Mouse (Mus musculus) testis, postnatal 10 days (tissue): ENCODE results near the gene Rbm47.

Experiments
- DNase-seq: peaks from one replicate; pipeline ENCODE4 v3.0.0; 2021; ENCODE audit warnings: low spot score

The Rbm47 gene

DNA sequence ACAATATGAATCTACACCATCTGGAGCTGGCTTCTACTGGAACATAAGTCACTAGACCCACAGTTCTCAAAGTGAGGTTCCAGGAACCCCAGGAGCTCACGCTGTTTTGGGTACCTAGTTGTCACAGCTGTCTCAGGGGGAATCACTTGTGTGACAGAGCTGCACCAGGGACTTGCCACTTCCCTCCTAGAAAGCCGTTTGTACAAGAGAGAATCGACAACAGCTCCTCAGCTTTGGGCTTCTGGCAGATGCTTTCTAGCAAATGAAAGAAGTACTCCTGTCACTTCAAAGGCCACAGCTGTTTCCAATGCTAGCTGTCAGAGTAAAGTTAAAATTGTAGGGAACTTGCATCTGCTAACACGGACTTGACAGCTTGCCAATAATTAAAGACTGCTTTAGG, 87.4 kb downstream of the Rbm47 start:
- no peak for DNase-seq

DNA sequence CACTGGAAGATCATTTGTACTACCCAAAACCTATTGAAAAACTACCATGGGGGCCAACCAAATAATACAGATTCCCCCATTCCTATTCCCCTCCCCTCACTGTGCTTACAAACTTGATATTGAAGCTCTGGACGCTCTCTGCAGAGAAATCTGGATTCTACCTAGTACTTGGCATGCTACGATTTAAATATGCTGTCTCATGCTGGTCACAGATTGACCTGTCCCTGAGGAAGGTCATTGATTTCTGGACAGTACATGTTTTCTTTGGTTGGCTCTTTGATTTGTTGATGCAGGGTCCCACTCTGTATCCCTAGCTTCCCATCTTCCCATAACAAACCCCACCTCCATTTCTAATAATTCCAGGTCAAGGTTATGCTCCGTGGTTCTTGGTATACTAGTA, 88.4 kb downstream of the Rbm47 start:
- no peak for DNase-seq

DNA sequence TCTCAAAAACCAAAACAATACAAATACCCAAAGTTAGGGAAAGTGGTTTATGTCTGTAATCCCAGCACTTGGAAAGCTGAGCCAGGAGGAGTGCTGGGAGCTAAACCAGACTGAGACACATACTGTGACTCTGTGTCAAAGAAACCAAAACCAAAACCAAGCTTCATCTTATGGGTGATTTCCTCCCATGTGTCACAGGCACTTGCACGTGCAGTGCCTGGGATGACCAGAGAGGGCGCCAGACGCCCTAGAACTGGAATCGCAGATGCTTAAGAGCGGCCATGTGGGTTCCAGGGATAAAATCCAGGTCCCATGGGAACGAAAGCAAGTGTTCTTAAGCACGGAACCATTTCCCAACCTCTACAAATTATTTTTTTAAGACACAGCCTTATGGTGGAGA, 89.6 kb downstream of the Rbm47 start:
- DNase-seq, result peak; percentile 82

DNA sequence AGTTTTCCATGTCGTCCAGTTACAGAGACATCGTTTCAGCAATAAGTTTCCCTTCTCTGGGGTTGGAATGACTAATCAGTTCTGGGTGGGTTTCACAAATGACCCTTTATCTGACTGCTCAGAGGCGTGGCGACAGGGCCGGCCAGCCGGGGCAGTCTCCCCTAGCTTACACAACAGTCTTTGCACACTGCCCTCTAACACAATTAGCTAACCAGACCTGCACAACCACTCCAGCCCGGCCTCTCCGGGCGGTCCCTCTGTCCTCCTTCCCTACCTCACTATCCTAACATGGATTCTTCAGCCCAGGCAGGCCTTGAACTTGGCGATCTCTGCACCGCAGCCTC, 90.7 kb downstream of the Rbm47 start:
- no peak for DNase-seq

DNA sequence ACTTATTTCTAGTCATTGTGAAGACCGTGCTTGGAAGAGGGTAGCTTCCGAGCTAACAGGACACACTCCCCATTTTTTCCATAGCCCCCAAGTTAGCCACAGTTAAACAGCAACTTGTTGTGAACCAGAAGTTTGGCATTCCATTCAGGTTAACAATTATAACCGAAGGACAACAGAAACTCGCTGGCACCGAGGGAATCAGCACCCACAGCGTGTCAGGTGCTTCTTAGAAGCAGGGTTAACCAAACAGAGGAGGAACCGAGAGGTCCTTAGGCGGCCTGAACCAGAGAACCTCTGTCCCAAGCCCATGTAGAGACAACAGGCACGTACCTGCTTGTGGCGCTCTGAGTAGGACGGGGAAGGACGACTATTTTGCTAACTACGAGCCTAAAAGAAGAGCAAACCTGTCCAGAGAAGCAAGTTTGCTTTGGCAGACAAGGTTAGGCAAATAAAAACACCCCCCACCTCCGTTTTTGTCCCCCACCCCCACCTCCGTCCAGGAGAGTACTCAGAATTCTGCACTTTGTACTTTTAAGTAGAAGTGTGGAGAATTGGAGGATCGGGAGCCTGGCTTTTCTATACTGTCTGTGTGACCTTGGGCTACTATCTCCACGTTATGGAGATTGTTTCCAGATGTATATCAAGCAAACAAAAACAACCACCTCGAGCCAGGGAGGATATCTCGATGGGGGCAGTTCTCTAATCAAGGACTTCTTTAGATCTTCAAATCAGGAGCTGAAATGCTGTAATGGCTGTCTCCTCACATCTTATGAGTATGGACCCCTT, 91.3 kb downstream of the Rbm47 start:
- DNase-seq, result no peak

DNA sequence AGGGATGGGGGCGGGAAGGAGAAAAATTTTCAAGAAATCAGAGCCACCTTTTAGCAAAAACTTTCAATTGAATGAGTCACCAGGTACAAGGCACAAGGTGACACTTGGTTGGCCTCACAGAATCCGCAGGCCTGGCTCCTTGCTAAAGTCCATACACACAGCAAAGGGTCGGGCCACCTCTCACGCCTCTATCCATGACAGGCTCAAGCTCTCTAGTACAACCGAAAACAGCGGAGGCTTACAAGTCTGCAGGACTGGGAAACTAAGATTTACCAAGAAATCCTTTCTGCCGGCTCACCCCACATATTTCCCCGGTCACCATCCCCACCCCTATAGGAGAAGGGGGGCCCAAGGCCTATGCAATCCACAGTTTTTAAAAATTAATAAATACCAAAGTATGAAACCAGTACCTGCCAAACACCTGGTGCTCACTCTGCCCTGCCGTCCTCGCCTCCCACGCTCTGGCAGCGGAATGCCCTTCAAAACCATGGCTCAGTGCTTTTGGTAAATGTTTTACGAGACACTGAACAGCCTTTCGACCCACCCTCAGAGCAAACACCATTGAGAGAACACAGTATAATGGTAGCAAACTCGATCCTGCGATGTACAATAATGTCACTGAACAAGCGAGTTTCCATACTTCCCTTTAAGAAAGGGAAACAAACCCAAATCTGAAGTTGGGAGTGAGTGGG, 92.2 kb downstream of the Rbm47 start:
- DNase-seq, result no peak

DNA sequence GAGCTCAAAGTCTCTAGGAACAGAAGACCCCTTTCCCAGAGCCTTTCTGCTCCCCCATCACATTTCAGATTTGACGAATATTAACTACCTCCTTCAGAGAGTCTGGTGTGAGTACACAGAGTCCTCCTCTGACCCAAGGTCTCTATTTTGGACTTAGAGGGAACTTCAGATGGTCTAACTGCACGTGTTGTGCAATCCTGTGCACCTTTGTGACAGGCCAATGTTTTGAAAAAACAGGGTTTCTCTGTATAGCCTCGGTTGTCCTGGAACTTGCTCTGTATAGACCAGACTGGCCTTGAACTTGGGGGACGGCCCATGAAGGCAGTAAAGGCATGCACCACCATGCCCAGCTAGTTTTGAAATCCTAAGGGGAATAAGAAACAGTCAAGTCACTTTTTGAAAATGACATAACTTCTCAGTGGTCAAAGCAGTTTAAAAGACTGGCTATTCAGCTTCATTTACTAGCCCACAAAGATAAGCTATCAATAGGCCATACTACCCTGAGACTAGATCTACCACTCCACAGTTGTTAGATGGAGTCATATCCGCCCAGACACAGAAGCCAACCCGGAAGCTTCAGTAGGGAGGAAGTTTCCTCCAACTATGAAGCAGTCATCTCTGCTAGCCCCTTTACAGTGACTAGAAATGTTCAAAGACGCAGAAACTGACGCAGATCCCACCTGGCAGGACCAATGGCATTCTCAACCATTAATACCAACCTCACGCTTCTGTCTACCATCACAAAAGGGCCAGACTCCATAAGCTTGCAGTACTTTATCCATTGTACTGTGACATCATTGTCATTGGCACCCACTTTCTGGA, 93.3 kb downstream of the Rbm47 start:
- DNase-seq, result no peak

DNA sequence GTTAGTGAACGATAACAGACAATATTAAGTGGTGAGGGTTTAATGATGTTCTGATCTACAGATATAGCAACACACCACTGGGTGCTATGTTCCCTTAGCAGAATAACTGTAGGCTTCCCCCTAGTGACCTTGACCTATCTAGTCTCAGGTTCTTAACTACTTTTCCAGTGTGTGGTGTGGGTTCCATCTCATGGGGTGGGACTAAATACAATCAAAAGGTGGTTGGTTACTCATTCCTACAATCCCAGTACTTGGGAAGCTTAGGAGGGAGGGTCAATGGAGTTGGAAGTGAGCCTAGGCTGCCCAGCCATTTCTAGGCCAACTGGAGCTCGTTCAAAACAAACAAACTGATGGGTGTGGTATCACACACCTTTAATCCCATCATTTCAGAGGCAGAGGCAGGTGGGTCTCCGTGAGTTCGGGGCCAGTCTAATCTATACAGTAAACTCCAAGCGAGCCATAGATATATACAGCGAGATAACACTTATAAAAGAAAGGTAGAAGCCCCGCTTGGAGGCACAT, 94.4 kb downstream of the Rbm47 start:
- no peak for DNase-seq

DNA sequence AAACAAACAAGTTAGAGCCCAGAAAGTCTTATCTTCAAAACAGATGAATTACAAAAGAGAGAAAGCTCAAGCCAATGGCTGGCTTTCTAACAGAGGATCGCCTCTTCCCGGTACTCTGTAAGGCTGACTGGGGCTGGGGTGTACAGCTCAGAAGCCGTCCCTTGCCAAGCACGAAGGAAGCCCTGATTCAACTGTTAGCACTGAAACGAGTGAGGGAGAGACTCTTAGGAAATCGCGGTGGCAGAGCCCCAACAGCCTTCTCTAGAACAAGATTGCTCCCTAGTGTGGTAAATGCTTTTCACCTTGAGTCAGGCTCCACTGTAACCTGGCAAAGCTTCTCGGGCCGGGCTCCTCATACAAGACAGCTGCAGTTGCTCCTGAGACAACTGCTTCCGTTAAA, 95.5 kb downstream of the Rbm47 start:
- DNase-seq, result peak; percentile 54

DNA sequence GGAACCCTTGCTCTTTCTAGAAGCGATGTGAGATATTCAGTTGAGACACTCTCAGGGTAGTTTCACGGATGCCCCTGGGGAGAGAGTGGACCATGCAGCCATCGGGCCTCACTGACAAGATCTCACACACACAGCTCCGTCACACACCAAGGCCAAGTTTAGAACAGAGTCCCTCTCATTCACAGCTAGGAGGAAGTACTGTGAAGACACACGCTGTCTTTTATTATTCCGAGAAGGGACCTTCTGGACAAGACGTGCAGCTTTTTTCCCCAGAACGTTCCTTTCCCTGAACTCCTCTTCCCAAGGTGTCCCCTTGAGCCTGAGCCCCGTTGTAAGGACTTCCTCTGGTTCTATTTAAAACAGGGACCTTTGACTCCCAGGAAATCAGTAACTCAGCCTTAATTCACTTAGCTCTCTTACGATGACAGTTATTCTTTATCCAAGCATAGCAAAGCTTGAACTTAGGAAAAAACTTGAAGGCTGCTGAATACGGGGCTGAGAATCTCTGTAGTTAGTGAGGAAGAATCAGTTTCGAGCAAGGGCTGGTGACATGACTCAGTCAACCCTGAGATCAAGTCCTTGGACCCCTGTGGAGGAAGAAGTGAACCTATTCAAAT, 96.1 kb downstream of the Rbm47 start:
- DNase-seq, result no peak

DNA sequence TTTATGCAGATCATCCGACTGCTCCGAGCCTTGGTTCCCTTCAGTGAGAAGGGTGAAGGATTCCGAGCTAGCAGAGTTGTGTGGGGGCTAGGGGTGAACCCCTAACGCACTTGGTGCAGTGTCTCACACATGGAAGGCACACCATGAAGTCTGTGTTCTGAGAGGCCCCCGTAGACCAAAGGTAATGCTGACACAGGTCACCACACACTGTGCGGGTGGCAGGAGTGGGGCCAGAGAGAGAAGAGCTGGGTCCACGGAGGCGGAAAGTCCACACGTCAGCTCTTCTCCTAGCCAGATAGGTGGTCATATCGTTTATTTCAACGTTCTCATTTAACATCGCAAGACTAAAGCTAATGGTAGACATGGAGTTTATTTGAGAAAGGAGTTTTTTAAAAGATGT, 97.0 kb downstream of the Rbm47 start:
- DNase-seq, result no peak

DNA sequence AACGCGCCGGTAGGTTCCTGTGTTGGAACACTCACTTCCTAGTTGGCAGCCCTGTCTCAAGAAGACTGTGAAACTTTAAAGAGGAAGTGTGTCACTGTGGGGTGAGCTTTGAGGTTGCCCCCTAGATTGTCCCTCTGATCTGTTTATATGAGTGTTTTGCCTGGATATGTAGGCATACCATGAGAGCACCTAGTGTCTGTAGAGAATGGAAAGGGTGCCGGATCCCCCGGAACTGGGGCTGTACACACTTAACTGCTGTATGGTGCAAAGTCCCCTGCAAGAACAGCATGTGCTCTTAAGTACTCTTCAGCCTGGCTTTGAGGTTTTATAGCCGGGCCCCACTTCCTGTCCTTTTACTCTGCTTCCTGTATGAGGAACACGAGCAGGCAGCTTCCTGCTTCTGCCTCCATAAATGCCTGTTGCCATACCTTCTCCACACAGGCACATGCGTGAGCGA, 97.9 kb downstream of the Rbm47 start:
- no peak for DNase-seq

DNA sequence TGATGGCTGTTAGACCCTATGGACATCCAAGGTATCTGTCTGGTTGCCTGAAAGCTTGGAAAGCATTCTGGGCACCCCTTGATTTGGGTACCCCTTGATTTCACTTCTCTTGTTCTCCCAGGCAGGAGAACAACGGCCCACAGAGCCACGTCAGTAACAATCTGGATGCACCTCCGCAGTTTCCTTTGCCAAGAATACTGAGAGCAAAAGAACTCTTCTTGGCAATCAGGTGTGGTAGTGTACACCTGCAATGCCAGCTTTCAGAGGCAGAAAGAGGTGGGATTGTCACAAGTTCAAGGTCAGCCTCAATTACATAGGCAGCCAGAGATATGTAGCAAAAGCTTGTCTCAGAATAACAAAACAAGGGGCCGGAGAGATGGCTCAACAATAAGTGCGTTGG, 98.7 kb downstream of the Rbm47 start:
- DNase-seq, result no peak

DNA sequence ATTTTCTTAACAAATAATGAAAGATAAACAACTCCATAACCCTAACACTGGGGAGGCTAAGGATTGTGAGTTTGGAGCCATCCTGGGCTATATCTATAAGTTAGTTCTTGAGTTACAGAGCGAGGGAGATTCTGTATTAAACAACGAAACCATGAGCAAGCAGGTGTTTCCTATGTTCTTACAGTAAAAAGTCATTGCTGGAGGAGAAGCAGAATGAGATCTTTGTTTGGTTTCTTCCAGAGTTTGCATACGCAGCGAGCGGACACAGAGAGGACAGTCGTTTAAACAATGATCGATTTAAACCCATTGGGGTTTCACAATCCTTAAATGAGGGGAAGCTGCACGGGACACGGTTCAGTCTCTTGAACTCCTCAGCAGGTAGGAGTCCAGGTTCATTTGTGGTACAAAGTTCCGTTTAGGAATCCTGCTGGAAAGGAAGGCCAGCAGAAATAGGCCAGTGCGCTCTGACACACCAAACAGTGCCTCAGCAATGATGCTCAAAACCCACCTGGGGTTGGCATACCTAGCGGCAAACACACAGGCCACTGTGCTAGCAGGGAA, 99.2 kb downstream of the Rbm47 start:
- DNase-seq, result no peak

DNA sequence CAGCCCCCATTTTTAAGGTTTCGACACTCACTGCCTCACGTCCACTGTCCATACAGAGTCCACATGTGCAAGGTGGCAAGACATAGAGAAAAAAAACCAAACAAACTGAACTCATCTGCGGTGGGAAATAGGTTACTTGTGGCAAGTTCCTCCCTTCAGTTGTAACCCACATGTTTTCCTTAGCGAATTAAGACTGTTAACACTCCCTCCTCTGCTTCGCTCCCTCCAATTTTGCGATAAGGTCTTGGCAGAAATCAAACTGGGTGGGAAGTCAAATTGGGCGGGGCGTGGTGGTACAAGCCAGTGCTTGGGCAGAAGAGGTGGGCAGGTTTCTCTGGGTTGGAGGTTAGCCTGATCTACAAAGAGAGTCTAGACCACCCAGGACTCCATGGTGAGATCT, 101.2 kb downstream of the Rbm47 start:
- no peak for DNase-seq

DNA sequence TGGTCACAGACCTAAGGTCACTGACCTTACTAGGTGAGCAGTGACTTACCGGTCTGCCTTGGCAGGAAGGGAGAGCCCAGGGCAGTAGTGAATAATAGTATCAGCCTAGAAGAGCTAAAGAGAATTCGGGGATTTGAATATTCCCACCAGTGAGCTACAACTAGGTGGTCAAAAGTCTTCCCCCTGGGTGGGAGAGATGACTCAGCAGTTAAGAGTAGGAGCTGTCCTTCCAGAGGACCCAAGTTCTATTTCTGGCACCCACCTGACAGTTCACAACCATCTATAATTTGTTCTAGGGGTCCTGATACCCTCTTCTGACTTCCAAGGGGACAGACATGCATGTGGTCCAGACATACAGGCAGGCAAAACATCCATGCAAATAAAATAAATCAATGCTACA, 102.6 kb downstream of the Rbm47 start:
- no peak for DNase-seq

DNA sequence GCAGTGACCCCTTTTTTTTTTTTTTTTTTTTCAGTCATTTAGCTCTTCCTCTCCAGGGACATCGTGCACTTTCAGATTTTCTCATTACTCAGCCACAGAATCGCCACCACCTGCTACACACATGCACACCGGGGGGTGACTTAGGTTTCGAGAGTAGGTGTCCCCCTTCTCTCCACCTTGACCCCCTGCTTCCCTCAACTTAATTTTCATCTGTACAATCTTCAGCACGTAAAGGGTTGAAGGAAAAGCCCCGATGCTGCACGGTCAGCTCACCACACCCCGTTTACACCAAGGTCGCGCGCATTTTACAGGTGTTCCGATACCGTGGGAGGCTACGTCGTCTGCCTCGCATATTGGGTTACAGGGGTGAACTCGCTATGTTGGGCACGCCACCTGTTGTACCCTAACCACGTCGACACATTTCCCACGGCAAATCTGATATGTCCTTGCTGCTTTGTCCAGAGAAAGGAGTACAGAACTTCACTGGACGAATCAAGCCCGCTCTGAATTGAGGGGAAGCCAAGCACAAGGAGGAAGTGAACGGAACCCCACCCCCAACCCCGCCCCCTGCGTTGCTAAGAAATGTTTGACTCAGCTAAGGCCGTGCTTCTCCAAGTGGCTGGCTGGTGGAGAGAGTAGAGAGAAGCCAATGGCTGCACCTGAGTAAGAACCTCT, 103.3 kb downstream of the Rbm47 start:
- peak; percentile 53 for DNase-seq

DNA sequence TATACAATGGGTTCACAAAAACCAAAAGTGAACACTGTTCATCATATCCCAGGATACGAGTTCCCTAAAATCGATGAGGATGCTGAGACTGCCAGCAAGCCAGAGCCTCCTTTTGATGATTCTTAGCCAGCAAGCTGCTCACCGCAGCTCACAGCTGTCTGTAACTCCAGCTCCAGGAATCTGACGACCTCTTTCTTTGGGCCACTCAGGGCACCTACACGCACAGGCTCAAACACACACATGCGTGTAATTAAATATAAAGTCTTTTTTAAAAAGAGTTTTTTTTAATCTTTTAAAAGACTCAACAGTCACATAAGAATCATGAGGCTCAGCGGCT, 103.8 kb downstream of the Rbm47 start:
- DNase-seq, result no peak

DNA sequence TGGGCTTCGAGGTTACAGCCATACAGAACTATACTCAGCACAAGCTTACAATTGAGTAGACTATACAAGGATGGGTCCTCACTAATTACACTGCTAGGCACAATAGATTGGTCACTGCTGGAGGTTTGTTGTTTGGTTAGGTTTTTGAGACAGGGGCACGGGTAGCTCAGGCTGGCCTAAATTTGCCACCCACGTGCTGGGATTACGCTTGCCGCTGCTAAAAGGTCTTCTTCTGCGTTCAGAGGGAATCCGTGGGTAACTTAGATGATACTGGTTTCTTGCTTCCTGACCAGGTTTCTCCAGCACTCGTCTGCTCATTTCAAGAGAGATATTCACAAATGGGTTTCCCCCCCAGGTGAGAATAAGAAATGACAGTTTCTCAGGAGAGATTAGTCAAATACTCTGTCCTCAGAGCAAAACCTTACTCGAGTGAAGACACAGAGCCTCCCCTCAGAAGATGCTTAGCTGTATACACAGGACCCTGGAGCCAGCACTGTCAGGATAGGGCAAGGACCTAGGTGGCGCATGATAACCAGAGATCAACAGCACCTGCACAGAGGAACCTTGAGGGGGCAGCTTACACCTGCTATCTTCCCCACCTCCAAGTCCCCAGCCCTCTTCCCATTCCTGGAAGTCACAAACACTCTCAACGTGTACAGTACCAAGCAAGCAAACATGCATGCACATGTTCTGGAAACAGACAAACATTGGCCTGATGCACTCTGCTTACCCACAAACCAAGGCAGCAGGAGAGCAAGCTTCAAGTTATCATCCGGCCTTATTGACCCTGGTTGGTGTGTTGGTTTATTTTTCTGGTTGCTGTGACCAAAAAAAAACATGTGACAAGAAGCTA, 104.6 kb downstream of the Rbm47 start:
- no peak for DNase-seq

DNA sequence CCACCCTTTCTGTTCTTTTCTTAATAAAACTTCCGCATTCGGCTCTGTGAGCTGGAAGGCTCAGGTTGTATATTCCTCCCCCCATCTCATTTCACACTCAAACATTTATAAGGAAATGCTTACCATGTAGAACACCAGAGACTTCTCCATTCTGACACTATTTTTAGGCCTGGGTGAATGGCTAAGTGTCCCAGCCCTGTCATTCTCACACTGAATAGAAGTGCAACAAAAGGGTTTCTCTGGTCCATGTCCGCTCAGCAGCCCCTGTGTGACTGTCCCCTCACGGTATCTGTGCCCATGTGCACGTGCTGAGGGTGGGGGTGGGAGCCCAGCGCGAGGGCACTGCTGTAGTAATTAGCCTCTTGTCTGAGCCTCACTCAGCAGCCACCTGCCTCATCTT, 105.7 kb downstream of the Rbm47 start:
- no peak for DNase-seq

DNA sequence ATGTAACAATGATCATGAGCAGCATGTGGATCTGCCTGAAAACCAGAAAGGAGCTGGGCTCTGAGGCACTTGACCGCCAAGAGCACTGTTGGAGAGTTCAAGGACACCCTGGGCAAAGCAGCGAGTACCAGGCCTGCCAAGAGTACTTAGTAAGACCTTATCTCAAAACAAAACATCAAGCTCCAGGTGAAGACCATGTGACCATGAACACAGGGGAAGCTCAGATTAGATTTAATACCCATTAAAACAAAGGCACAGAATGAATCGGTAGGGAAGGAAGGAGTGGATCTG, 110.0 kb downstream of the Rbm47 start:
- no peak for DNase-seq
